Comparison of ENCODE assay signal across 9 mouse cellular contexts in the genomic region with DNA sequence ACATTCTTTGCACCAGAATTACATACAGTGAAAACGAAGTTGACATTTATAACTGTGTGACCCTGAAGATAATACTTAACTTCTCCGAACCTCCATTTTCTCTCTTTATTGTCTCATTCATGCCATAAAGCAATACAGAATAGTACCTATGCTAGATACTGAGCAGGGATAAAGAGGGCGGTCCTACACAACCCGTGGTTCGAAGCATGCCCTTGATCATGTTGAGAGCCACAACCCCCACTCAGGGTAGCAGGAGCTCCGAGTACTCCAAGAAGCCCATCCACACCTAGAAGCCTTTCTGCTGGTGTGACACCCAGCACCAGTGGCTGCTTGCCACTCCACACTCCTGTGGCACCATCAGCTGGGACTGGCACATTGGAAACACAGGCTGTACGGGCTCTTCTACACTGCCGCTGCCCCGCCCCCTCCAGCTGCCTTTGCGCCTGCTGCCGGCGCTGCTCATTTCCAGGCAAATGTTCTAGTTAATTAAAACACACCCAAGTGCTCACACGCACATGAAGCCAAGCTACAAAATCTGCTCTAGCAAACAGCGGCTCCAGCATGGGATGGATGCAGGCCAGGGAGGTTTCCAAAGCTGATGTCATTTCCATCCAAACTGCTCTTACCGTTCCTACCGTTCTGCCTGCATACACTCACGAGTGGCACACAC.
A peak's percentile ranks its signal among the peaks of the same experiment; 100 is the strongest.
DNase-seq lines count a peak whose midpoint lies in the region; ATAC-seq lines count a peak whose summit lies in the region.
"Had no signal": no experiment of that assay in that cellular context is flagged by ENCODE, and none has a peak within 500 bp of the region (broad histone marks: within the 10 kb centered on the region; RNA-seq: fewer than 3 reads in every experiment).

No protein-coding gene starts in this region.

- peak; percentile 47 to 59 for DNase-seq in urinary bladder, adult 18-20 months (ENCODE audit: low spot score in 2 of 2)
- no peak for DNase-seq in urinary bladder, adult 2 months (ENCODE audit: low spot score)
- peak; percentile 68 for DNase-seq in hindbrain, embryonic 14.5 days (ENCODE audit: low spot score)
- DNase-seq in left cerebral cortex, postnatal 36 days (ENCODE audit: low spot score in 2 of 2) = peak; percentile 66 to 72
- peak; percentile 74 for DNase-seq in right cerebral cortex, postnatal 25 days
- no peak for DNase-seq in thymus, postnatal 14 days
- no peak for DNase-seq in thymus, postnatal 4 days

- H3K27me3 ChIP-seq in hindbrain, embryonic 14.5 days (ENCODE audit: control insufficient read depth, insufficient read depth, low read length) = no peaks in the 10 kb centered on the region

- peak overlapping the region; percentile 36; the same call in 1 of the 2 replicates for H3K9ac ChIP-seq in hindbrain, embryonic 14.5 days

- H3K4me1 ChIP-seq in hindbrain, embryonic 14.5 days (replicated peaks; ENCODE audit: control insufficient read depth, insufficient read depth, low read length) = peaks cover 29% of the 10 kb centered on the region

- peak; percentile 89 for ATAC-seq in frontal cortex, adult (ENCODE audit: low TSS enrichment)
- ATAC-seq in hindbrain, embryonic 14.5 days (ENCODE audit: low FRiP score) = peak; percentile 75
- ATAC-seq: Patski had no signal

- WGBS in hindbrain, embryonic 14.5 days = 48% methylated on average over 17 of the region's 17 CpGs

- H3K4me3 ChIP-seq in hindbrain, embryonic 14.5 days (replicated peaks; ENCODE audit: low read length) = no peak overlapping the region

- intact Hi-C loops in left cerebral cortex, postnatal 36 days (cut with DNase I) = no loop called here

- no peaks in the 10 kb centered on the region for H3K36me3 ChIP-seq in hindbrain, embryonic 14.5 days (replicated peaks; ENCODE audit: control insufficient read depth, insufficient read depth)

- H3K4me2 ChIP-seq in hindbrain, embryonic 14.5 days (replicated peaks) = 0 out of 2 replicates have a peak overlapping the region, but pooled peaks have one; percentile 7

- H3K9me3 ChIP-seq in hindbrain, embryonic 14.5 days (ENCODE audit: control insufficient read depth, low read length) = no peaks in the 10 kb centered on the region

- peak overlapping the region; percentile 77 for H3K27ac ChIP-seq in hindbrain, embryonic 14.5 days

Comparison
In these comparisons a context has a peak if more than half of its experiments do, and no peak if none do; other contexts are left out.
1. DNase-seq: peak in urinary bladder, adult 18-20 months (2 of 2), hindbrain, embryonic 14.5 days (single experiment), left cerebral cortex, postnatal 36 days (2 of 2) and right cerebral cortex, postnatal 25 days (single experiment); none in urinary bladder, adult 2 months (single experiment), thymus, postnatal 14 days (single experiment) and thymus, postnatal 4 days (single experiment).